Mouse (Mus musculus): ENCODE measurements at regions not wholly inside any gene's neighbourhood (a gene's known extent, or its start where the extent isn't known, plus 50 kb on each side); places are given as distances from the start of the nearest gene placed in this dataset.

DNA sequence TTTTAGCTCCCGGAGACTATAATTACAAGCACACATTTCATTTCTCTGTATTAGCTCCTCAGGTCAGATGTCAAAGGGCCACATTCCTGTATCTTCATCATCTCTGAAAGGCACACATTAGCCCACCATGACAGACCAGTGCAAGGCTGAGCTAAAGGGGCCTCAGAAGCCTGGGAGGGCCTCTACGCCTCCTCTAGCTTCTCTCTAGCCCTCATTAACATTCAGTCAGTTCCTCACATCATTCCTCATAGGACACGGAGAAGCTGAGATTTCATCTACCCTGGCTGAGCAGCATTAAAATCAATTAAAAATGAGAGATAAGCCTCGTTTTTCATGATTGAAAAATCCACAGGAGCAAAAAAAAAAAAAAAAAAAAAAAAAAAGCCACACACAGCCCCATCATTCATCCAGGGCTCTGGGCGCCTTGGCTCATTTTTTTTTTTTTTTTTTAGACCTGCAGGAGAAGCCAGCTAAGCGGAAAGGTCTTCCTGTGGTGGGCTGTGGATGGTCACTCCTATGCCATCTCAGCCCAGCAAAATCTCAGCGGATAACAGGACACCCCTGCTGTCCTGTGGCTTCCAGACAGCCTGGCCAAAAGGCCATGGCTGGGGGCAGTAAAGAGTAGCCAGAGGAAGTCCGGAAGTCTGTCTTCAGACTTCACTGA lies 82.5 kb downstream of the Rhob start:
- Histone ChIP-seq H3K4me3 (ENCODE audit: low read depth, low read length) (no peak overlapping the region), H3K4me2 (replicated peaks; ENCODE audit: low read depth, low read length) (no peak overlapping the region), H3K27me3 (replicated peaks; ENCODE audit: insufficient read depth, low read length) (no peaks in the 10 kb centered on the region), H3K4me1 (ENCODE audit: insufficient read depth, low read depth, low read length) (no peaks in the 10 kb centered on the region), H3K9ac (replicated peaks; ENCODE audit: low read depth) (no peak overlapping the region), H3K36me3 (ENCODE audit: insufficient read depth, low read length) (no peaks in the 10 kb centered on the region), H3K9me3 (ENCODE audit: low read length) (no peaks in the 10 kb centered on the region), H3K27ac (ENCODE audit: low read length) (no peak overlapping the region)
- WGBS = 74% methylated on average over 8 of the region's 8 CpGs
- TF ChIP-seq EP300 (IDR thresholded peaks at IDR 0.05) (no peak), CTCF (IDR thresholded peaks at IDR 0.05) (no peak)
- DNase-seq (ENCODE audit: low spot score) (no peak), ATAC-seq (no peak)

DNA sequence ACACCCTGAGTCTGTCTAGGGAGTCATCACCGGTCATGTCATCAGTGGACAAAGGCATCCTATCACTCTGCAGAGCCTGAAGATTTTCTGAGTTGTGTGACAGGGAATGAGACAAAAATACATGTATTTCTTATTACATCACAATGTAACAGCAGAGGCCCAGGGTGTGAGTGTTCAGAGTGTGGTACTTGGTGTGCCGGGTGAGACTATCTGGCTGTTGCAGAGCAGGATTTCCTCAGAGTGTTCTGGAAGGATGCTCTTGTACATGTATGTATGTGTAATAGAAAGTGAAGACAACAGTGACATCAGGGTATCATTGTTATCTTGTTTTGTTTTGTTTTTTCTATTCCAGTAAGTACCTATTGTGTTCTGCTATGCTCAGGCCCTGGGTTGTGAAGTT lies 87.7 kb downstream of the Rhob start:
- Histone ChIP-seq H3K27ac (ENCODE audit: low read length) (no peak overlapping the region), H3K9ac (replicated peaks; ENCODE audit: low read depth) (no peak overlapping the region), H3K4me1 (ENCODE audit: insufficient read depth, low read depth, low read length) (0 out of 2 replicates have a peak, but pooled peaks cover 3% of the 10 kb centered on the region), H3K4me2 (replicated peaks; ENCODE audit: low read depth, low read length) (no peak overlapping the region), H3K36me3 (ENCODE audit: insufficient read depth, low read length) (no peaks in the 10 kb centered on the region), H3K9me3 (ENCODE audit: low read length) (no peaks in the 10 kb centered on the region), H3K4me3 (ENCODE audit: low read depth, low read length) (no peak overlapping the region), H3K27me3 (replicated peaks; ENCODE audit: insufficient read depth, low read length) (no peaks in the 10 kb centered on the region)
- peak; percentile 44 for DNase-seq (ENCODE audit: low spot score)
- ATAC-seq = peak; percentile 64; the same call in 1 of the 2 replicates
- TF ChIP-seq CTCF (IDR thresholded peaks at IDR 0.05) (no peak), EP300 (IDR thresholded peaks at IDR 0.05) (peak; percentile 57)
- 86% methylated on average over 2 of the region's 2 CpGs for WGBS

- Histone ChIP-seq H3K36me3 (ENCODE audit: insufficient read depth, low read length) (no peaks in the 10 kb centered on the region), H3K4me3 (ENCODE audit: low read depth, low read length) (no peak overlapping the region), H3K27me3 (replicated peaks; ENCODE audit: insufficient read depth, low read length) (no peaks in the 10 kb centered on the region), H3K9me3 (ENCODE audit: low read length) (no peaks in the 10 kb centered on the region), H3K4me1 (ENCODE audit: insufficient read depth, low read depth, low read length) (0 out of 2 replicates have a peak, but pooled peaks cover 3% of the 10 kb centered on the region), H3K27ac (ENCODE audit: low read length) (no peak overlapping the region), H3K4me2 (replicated peaks; ENCODE audit: low read depth, low read length) (no peak overlapping the region), H3K9ac (replicated peaks; ENCODE audit: low read depth) (no peak overlapping the region)
- WGBS = 41% methylated on average over 24 of the region's 24 CpGs
- TF ChIP-seq CTCF (IDR thresholded peaks at IDR 0.05) (no peak), EP300 (IDR thresholded peaks at IDR 0.05) (no peak)
- DNase-seq (ENCODE audit: low spot score) = peak; percentile 31
- peak; percentile 57 for ATAC-seq
Measured at GRCm38 (mm10) chr12:8410410-8411341, 89.1 kb downstream of the Rhob start.

- WGBS = 17% methylated on average over 5 of the region's 5 CpGs
- no peaks in the 10 kb centered on the region for H3K9me3 ChIP-seq (ENCODE audit: low read length)
- H3K27ac ChIP-seq (ENCODE audit: low read length) = no peak overlapping the region
- no peak overlapping the region for H3K4me2 ChIP-seq (replicated peaks; ENCODE audit: low read depth, low read length)
- no peak overlapping the region for H3K9ac ChIP-seq (replicated peaks; ENCODE audit: low read depth)
- no peaks in the 10 kb centered on the region for H3K36me3 ChIP-seq (ENCODE audit: insufficient read depth, low read length)
- H3K27me3 ChIP-seq (replicated peaks; ENCODE audit: insufficient read depth, low read length) = no peaks in the 10 kb centered on the region
- ATAC-seq = peak; percentile 65
- DNase-seq (ENCODE audit: low spot score) = no peak
- H3K4me1 ChIP-seq (ENCODE audit: insufficient read depth, low read depth, low read length) = no peaks in the 10 kb centered on the region
- H3K4me3 ChIP-seq (ENCODE audit: low read depth, low read length) = no peak overlapping the region
- no peak for TF ChIP-seq EP300 (IDR thresholded peaks at IDR 0.05)
- no peak for TF ChIP-seq CTCF (IDR thresholded peaks at IDR 0.05)
Measured at GRCm38 (mm10) chr12:8402084-8402483, 88.9 kb downstream of the Hs1bp3 start.

- WGBS = 95% methylated on average over 2 of the region's 2 CpGs
- TF ChIP-seq EP300 (IDR thresholded peaks at IDR 0.05) = no peak
- no peak for TF ChIP-seq CTCF (IDR thresholded peaks at IDR 0.05)
- H3K9me3 ChIP-seq (ENCODE audit: low read length) = no peaks in the 10 kb centered on the region
- H3K27me3 ChIP-seq (replicated peaks; ENCODE audit: insufficient read depth, low read length) = no peaks in the 10 kb centered on the region
- no peaks in the 10 kb centered on the region for H3K4me1 ChIP-seq (ENCODE audit: insufficient read depth, low read depth, low read length)
- no peak overlapping the region for H3K4me2 ChIP-seq (replicated peaks; ENCODE audit: low read depth, low read length)
- no peak overlapping the region for H3K27ac ChIP-seq (ENCODE audit: low read length)
- H3K4me3 ChIP-seq (ENCODE audit: low read depth, low read length) = no peak overlapping the region
- no peaks in the 10 kb centered on the region for H3K36me3 ChIP-seq (ENCODE audit: insufficient read depth, low read length)
- H3K9ac ChIP-seq (replicated peaks; ENCODE audit: low read depth) = no peak overlapping the region
- ATAC-seq (no peak), DNase-seq (ENCODE audit: low spot score) (no peak)
Measured at GRCm38 (mm10) chr12:8401376-8401775, 88.1 kb downstream of the Hs1bp3 start.

DNA sequence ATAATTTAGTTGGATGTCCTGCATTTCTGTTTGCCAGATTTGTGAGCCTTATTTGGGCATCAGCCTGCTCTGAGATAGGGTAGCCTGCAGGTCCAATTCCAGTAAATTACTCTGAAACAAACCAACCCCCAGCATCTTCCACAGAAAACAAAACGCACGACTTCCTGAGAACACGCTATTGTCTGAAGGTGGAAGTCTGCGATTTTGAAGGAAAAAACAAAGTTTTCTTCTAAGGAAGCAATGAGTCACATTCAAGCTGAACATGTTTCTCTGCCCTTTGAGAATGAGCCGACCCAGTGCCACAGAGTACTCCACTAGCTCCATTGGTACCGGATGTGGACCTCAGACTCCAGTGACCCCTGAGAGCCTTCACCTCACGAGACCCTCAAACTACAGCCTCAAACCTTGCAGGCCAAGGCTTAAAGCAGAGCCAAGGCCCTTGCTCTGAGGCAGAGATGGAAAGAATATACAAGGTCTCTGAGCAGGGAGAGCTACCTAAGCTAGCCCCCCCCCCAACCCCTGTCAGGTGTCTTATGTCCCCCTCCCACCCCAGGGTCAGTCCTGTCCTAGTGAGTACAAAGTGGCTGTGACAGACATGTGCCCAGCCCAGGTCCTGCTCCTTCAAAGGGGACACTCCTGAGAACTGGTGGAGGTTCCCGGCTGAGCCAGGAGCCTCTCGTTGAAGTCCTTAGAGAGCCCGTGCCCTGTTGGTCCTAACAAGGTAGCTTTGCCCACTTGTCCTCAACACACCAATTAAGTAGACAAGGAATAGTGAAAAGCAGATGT lies 87.3 kb downstream of the Hs1bp3 start:
- H3K36me3 ChIP-seq (ENCODE audit: insufficient read depth, low read length) = no peaks in the 10 kb centered on the region
- no peak overlapping the region for H3K4me3 ChIP-seq (ENCODE audit: low read depth, low read length)
- DNase-seq (ENCODE audit: low spot score) (no peak), ATAC-seq (peak; percentile 34; the same call in 1 of the 2 replicates)
- 67% methylated on average over 10 of the region's 10 CpGs for WGBS
- no peaks in the 10 kb centered on the region for H3K4me1 ChIP-seq (ENCODE audit: insufficient read depth, low read depth, low read length)
- no peak overlapping the region for H3K4me2 ChIP-seq (replicated peaks; ENCODE audit: low read depth, low read length)
- no peaks in the 10 kb centered on the region for H3K9me3 ChIP-seq (ENCODE audit: low read length)
- H3K27me3 ChIP-seq (replicated peaks; ENCODE audit: insufficient read depth, low read length) = no peaks in the 10 kb centered on the region
- TF ChIP-seq CTCF (IDR thresholded peaks at IDR 0.05) (no peak), EP300 (IDR thresholded peaks at IDR 0.05) (no peak)
- H3K27ac ChIP-seq (ENCODE audit: low read length) = no peak overlapping the region
- no peak overlapping the region for H3K9ac ChIP-seq (replicated peaks; ENCODE audit: low read depth)

Measured in lung, postnatal 0 days (tissue).